Mouse (Mus musculus) lung, postnatal 0 days (tissue): ENCODE measurements around the gene Med29.

Experiments used
- CTCF ChIP-seq: IDR thresholded peaks from 2 replicates; pipeline ENCODE4 v1.5.1; 2016; ENCODE audit warnings: antibody characterized with exemption, mild to moderate bottlenecking
- EP300 ChIP-seq: IDR thresholded peaks from 2 replicates; pipeline ENCODE4 v1.6.1; 2016; ENCODE audit warnings: antibody characterized with exemption, mild to moderate bottlenecking, control low read depth

GRCm38 (mm10) chr7:28432252-28432651 is 39.7 kb upstream of the Med29 start:
- TF ChIP-seq CTCF: no peak
- no peak for TF ChIP-seq EP300
